Mouse (Mus musculus): Measurements from ENCODE around the gene Fmn2.

The Fmn2 gene

DNA sequence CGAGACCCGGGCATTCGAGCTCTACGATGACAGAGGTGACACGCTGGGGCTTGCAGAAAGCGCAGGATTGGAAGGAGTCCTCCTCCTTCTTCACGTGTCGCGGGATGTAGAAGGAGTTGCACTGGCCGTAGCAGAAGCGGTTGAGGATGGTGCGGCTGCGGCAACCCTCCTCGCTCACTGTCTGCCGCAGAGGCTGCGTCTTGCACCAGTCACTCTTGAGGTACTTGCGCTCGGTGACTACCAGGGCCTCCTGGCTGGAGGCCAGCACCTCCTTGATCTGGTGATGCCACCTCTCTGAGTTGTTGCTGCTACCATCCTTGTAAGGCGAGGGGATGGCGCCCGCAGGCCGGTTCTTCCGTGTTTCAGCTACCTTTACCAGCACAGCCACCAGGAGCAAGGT lies 335.2 kb downstream of the Fmn2 start:
- DNase-seq: no peak

DNA sequence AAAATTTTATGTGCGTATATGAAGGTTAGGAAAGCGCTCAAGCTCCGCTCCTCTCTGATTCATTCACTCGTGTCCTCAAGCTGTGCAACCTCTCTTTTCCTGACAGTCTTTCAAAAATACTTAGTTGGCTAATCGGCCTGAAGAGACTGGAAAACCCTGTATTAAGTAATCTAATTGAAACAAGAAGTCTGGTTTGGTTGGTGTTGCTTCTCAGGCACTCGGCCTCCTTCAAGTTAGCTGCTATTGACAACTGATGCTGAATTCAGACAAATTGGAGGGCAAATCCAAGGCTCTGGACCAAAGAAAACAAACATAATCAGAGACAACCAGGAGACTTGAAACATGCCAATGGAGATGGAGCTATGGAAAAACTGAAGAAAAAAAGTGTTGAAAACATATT lies 343.2 kb downstream of the Fmn2 start:
- no peak for DNase-seq

DNA sequence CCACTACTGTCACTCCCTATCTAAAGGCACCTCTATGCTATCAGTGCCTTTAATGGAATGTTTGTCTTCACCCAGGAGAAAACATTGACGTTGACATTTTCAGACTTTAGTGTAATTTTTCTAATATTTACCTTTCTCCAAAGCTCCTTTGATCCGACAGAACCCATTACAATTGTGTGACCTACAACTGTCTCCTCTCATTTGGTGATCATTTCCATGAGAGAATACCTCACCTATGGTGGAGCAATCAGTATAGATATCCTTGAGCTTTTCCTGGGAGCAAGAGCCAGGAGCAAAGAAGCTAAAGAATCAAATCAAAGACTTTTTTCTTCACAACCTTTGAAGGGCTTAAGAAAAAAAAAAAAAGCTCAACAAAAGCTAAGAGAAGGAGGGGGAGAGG lies 354.6 kb downstream of the Fmn2 start:
- no peak for DNase-seq

DNA sequence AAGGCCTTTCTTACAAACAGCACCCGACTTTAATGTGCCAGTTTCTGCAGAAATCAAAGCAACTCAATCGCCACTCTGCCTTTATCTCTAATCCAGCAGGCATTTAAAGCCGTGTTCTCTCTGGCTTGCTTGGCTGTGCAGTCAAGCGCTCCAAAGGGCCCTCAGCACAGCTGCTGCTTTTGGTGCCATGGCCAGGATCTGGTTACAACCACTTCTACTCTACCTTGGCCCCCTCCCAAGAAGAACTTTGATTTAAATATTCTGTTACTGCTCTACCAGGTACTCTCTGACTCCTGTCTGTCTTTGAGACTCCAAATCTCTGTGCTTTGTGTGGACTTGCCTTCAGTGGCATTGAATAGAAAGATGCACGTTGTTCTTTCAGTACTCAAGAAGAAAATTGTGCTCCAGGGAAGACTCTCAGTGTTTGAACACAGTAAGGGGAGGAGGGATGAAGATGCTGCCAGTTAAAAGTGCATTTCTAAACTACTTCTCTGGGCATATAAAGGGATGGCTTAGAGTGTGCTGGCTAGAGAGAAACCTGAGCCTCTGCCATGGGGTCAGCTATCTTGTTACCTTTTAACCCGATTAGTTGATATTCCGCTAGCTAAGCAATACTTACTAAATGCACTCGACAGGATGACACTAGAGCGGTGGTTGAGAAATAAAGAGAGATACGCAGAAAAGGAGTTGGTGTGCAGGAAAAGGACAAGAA lies 358.9 kb downstream of the Fmn2 start:
- DNase-seq: no peak

All from thymus, postnatal 25 days (tissue).